Mouse (Mus musculus) cerebellum, postnatal 4 days (tissue): ENCODE data around the gene Napsa.
A peak's percentile ranks its signal among the peaks of the same experiment; 100 is the strongest.

Source experiments
- DNase-seq, 2 experiments: peaks; one replicate each; pipeline ENCODE4 v3.0.0; 2022; ENCODE audit warnings: low spot score in 2 of 2, mixed read lengths in 1 of 2

Napsa gene

DNA sequence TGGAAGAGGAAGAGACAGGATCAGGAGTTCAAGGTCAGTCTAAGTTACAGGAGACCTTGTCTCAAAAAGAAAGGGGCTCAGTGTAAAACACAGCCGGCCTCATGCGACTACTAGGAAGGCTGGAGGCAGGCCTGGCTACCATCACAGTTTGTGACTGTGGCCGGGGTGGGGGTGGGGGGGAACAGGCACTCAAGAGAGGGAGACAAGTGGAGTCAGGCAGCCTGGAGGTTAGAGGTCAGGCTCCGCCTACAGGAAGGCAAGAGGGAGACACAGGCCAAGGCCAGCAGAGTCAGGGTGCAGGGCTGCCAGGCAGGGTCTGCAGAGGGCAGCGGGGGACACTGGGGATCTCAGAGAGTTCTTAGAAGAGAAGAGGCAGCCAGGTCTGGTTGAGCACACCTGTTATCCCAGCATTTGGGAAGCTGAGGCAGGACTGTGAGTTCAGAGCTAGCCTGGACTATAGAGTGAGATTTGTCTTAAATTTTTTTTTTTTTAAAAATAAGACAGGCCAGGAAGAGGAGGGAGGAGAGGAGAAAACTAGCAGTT lies 24.9 kb downstream of the Napsa start:
- DNase-seq = no peak

DNA sequence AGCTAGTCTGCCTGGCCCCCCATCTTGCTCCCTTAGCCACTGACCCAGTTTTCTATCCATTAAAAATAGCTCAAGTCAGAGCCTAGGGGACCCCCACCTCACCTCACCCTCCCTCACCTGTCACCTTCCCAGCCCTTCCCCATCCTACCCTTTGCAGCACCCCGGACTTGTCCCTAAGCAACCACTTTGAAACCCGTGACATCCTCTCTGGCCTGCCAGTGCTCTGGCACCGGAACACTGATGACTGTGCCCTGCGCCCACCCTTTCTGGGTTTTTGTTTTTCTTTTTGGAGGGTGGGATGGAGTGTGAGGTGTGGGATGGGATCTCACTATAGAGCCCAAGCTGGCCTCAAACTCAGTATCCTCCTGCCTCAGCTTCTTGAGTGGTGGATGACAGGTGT lies 25.5 kb downstream of the Napsa start:
- no peak for DNase-seq

GRCm38 (mm10) chr7:44598336-44598735 lies 26.2 kb downstream of the Napsa start:
- no peak for DNase-seq

DNA sequence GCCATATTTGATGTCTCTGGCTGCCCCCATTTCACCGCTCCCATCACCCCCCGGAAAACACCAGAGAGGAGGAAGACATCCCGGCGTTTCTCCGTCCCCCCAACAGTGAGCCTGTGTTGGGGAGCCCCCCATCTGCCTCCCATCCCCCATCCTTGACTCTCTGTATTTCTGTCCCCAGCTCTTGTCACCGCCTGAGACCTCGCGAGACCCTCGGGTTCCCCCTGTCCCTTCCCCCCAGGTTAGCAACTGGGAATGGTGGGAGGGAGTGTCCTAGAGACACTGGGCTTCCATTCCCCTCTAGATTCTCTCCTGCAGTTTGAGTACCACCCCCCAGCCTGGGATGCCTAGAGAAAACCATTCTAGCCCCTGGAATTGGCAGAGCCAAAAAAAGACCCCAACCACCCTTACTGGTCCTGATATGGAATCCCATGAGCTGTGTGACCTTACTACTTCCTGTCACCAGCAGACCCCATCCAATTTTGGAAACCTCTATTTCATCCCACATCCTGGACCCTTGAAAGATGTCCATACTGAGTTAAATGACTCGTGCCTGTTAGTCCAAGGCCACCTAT lies 28.6 kb downstream of the Napsa start:
- no peak for DNase-seq

- DNase-seq = no peak
Measured at GRCm38 (mm10) chr7:44601646-44602045, 29.5 kb downstream of the Napsa start.

GRCm38 (mm10) chr7:44602443-44602842 lies 30.3 kb downstream of the Napsa start:
- peak in 1 of 2 experiments; percentile 62 for DNase-seq

DNA sequence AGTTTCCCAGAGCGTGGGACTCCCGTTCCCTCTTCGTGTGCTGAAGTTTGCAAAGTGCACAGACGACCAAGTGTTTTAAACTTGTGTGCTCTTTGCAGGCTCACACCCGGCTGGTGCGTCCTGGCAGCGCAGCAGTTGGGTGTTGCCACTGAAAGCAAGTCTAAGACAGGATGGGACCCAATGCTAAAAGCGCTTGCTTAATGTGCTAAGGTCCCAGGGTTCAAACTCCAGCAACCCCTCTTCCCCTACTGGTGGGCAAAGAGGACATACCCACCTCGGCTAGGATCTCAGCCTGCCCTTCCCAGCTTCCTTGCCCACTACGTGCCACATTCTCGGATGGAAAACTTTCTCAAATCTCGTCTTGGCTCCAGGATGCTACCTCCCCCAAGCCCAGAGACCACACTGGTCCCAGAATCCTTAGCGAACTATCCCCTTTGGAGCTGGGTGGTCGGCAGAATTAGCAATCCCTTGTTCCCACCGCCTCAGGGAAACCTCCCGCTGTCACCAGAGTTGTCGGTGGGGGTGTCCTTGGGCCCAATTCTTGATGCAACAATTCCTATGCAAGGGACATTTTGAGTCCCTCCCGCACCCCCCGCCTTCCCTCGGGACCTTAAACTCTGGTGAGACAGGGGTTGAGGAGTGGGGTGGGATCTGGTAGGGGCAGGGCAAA lies 31.1 kb downstream of the Napsa start:
- DNase-seq = no peak

DNA sequence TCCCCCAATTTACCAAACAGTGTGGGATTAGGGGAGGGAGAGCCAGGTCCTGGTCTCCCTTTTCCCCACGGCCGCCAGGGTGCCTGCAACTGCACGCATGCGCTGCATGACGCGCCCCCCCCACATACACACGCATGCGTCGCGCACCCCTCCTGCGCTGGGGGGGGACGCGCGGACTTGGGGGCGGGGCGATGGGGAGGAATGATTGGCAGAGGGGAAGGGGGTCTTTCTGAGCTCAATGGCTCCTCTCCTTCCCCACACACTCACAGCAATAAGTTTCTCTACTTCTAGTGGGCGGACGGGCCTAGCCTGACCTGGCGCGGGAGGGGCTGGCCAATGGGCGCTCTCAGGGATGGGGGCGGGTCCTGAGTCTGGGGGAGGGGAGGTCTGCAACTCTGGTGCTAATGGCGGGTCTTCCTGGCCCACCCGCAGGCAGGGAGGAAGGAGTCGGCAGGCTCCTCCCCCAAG lies 32.0 kb downstream of the Napsa start:
- no peak for DNase-seq

GRCm38 (mm10) chr7:44604619-44605018 lies 32.4 kb downstream of the Napsa start:
- DNase-seq = no peak

DNA sequence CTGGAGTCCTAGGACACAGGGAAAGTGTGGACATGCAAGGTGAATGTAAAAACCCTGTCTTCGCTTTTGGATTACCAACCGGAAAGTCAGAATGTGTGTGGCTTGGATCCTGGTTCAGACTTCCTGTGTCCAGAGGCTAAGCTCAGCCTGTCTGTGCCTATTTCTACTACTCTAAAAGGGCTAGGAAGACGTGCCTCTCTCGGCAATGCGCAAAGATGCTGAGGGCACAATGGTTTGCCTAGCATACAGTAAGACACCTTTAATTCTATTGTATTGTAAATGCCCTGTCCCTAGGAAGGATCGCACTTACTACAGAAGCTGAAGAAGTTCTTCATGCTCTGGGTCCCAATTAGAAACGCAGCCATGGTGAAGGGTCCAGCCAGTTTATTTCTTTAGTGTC lies 33.3 kb downstream of the Napsa start:
- no peak for DNase-seq

- DNase-seq = no peak
Measured at GRCm38 (mm10) chr7:44606171-44606901, 34.2 kb downstream of the Napsa start.

GRCm38 (mm10) chr7:44612192-44612591 lies 40.0 kb downstream of the Napsa start:
- DNase-seq = no peak

GRCm38 (mm10) chr7:44614041-44614688 lies 42.0 kb downstream of the Napsa start:
- no peak for DNase-seq

GRCm38 (mm10) chr7:44615309-44615708 lies 43.1 kb downstream of the Napsa start:
- DNase-seq = no peak

DNA sequence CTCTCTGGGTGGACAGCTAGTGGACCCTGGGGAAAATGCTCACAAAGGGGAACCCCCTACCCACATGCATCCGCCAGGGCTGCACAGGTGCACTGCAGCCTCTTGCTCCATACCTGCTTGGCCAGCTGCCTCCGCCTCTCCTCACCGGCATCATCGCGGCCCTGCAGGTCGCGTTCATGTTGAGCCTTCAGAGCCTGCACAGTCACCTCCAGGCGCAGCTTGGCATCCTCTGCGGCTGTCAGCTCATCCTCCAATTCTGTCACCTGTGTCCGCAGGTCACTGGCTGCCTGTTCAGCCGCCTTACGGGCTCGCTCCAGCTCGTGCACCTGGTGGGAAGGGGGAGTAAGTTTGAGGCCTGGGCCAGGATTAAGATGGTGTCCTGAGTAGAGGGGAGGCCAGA lies 43.8 kb downstream of the Napsa start:
- DNase-seq = no peak

- no peak for DNase-seq
Measured at GRCm38 (mm10) chr7:44617059-44617458, 44.9 kb downstream of the Napsa start.

- no peak for DNase-seq
Measured at GRCm38 (mm10) chr7:44623714-44624542, 51.7 kb downstream of the Napsa start.

DNA sequence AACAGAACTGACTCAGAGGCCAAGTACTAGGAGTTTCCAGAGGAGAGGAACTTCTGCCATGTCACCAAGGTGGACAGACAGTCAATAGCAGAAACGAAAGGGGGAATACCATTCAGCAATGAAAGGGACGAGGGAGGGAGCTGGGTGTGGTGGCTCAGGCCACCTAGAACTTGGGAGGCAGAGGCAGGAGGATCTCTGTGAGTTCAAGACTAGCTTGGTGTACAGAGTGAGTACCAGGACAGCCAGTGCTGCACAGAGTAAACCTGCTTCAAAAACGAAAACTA lies 52.3 kb downstream of the Napsa start:
- DNase-seq = no peak

GRCm38 (mm10) chr7:44624828-44625227 lies 52.6 kb downstream of the Napsa start:
- no peak for DNase-seq

GRCm38 (mm10) chr7:44625241-44626067 lies 53.3 kb downstream of the Napsa start:
- DNase-seq = no peak

- no peak for DNase-seq
Measured at GRCm38 (mm10) chr7:44626068-44626385, 53.8 kb downstream of the Napsa start.
